Mouse (Mus musculus) liver, embryonic 15.5 days (tissue): ENCODE results near the gene Gm10663. TPM values are rescaled to one million over a fixed set of nuclear protein-coding genes. Genes with fewer than 3 reads are reported as not detected.

Experiments
- ATAC-seq: fragments of 200-750 bp; cut with Nextera tagmentation; 2 replicates; pipeline ENCODE4 v1.8.0; 2017; ENCODE audit warnings: moderate number of reproducible peaks, mild to moderate bottlenecking, moderate library complexity; ENCODE audit not compliant: insufficient read depth
- H3K27ac ChIP-seq: fragments of 300-500 bp; sonication (generic); replicated peaks from 2 replicates; pipeline ENCODE4 v1.5.1; 2015; ENCODE audit warnings: mild to moderate bottlenecking, inconsistent platforms
- H3K27me3 ChIP-seq: fragments of 300-500 bp; sonication (generic); 2 replicates; pipeline ENCODE4 v1.6.1; 2015; ENCODE audit warnings: mild to moderate bottlenecking, inconsistent platforms
- H3K36me3 ChIP-seq: fragments of 300-500 bp; sonication (generic); replicated peaks from 2 replicates; pipeline ENCODE4 v1.6.1; 2015; ENCODE audit warnings: moderate library complexity, mild to moderate bottlenecking, inconsistent platforms
- H3K4me1 ChIP-seq: fragments of 300-500 bp; sonication (generic); replicated peaks from 2 replicates; pipeline ENCODE4 v1.6.1; 2015; ENCODE audit warnings: inconsistent platforms
- H3K4me2 ChIP-seq: fragments of 300-500 bp; sonication (generic); 2 replicates; pipeline ENCODE4 v1.6.1; 2015; ENCODE audit warnings: moderate library complexity, mild to moderate bottlenecking, inconsistent platforms
- H3K4me3 ChIP-seq: fragments of 300-500 bp; sonication (generic); replicated peaks from 2 replicates; pipeline ENCODE4 v1.5.1; 2015; ENCODE audit warnings: mild to moderate bottlenecking, inconsistent platforms
- H3K9ac ChIP-seq: fragments of 300-500 bp; sonication (generic); 2 replicates; pipeline ENCODE4 v1.6.1; 2015; ENCODE audit warnings: moderate library complexity, mild to moderate bottlenecking, inconsistent platforms
- H3K9me3 ChIP-seq: fragments of 300-500 bp; sonication (generic); replicated peaks from 2 replicates; pipeline ENCODE4 v1.6.1; 2016; ENCODE audit warnings: inconsistent platforms
- WGBS: fragments of 180-500 bp; shearing (Covaris S2); methylation state at CpG from one replicate; pipeline ENCODE4 v1.1.7; 2015; ENCODE audit warnings: mixed read lengths; ENCODE audit not compliant: insufficient replicate concordance; 5-methylcytosine and 5-hydroxymethylcytosine counted together
- polyA plus RNA-seq: library from polyadenylated mRNA; unstranded; fragments of >200 nt; fragmentation: Nextera tagmentation; extraction: Ambion mirVana; gene quantifications from 2 replicates; pipeline ENCODE4 v1.2.1, GENCODE M21; 2015

The Gm10663 gene
- polyA plus RNA-seq, 1 experiment from 2014 or later = not detected

GRCm38 (mm10) chr8:65087711-65088110, 12.9 kb downstream of the Gm10663 start:
- Histone ChIP-seq H3K4me2 (no peak overlapping the region), H3K27ac (no peak overlapping the region), H3K9ac (no peak overlapping the region), H3K4me1 (no peaks in the 10 kb centered on the region), H3K4me3 (no peak overlapping the region), H3K9me3 (no peaks in the 10 kb centered on the region), H3K27me3 (no peaks in the 10 kb centered on the region), H3K36me3 (no peaks in the 10 kb centered on the region)
- ATAC-seq = no peak
- WGBS = 65% methylated on average over 8 of the region's 8 CpGs

GRCm38 (mm10) chr8:65088120-65088519, 13.3 kb downstream of the Gm10663 start:
- H3K4me2 ChIP-seq = no peak overlapping the region
- no peak overlapping the region for H3K9ac ChIP-seq
- no peak overlapping the region for H3K27ac ChIP-seq
- no peaks in the 10 kb centered on the region for H3K4me1 ChIP-seq
- no peaks in the 10 kb centered on the region for H3K9me3 ChIP-seq
- H3K4me3 ChIP-seq = no peak overlapping the region
- no peaks in the 10 kb centered on the region for H3K27me3 ChIP-seq
- ATAC-seq = no peak
- no peaks in the 10 kb centered on the region for H3K36me3 ChIP-seq
- WGBS = 74% methylated on average over 12 of the region's 12 CpGs

GRCm38 (mm10) chr8:65089781-65090180, 14.9 kb downstream of the Gm10663 start:
- H3K9ac ChIP-seq = no peak overlapping the region
- no peak overlapping the region for H3K4me2 ChIP-seq
- no peaks in the 10 kb centered on the region for H3K27me3 ChIP-seq
- ATAC-seq = no peak
- no peaks in the 10 kb centered on the region for H3K36me3 ChIP-seq
- H3K27ac ChIP-seq = no peak overlapping the region
- no peaks in the 10 kb centered on the region for H3K4me1 ChIP-seq
- H3K4me3 ChIP-seq = no peak overlapping the region
- 63% methylated on average over 7 of the region's 7 CpGs for WGBS
- H3K9me3 ChIP-seq = no peaks in the 10 kb centered on the region

GRCm38 (mm10) chr8:65097760-65098415, 23.1 kb downstream of the Gm10663 start:
- no peaks in the 10 kb centered on the region for H3K27me3 ChIP-seq
- H3K4me1 ChIP-seq = no peaks in the 10 kb centered on the region
- no peaks in the 10 kb centered on the region for H3K36me3 ChIP-seq
- no peak for ATAC-seq
- no peak overlapping the region for H3K9ac ChIP-seq
- H3K9me3 ChIP-seq = no peaks in the 10 kb centered on the region
- H3K4me2 ChIP-seq = no peak overlapping the region
- WGBS = 54% methylated on average over 7 of the region's 7 CpGs
- H3K27ac ChIP-seq = no peak overlapping the region
- no peak overlapping the region for H3K4me3 ChIP-seq

GRCm38 (mm10) chr8:65099735-65100134, 24.9 kb downstream of the Gm10663 start:
- Histone ChIP-seq H3K4me2 (no peak overlapping the region), H3K4me3 (no peak overlapping the region), H3K27me3 (no peaks in the 10 kb centered on the region), H3K4me1 (no peaks in the 10 kb centered on the region), H3K36me3 (no peaks in the 10 kb centered on the region), H3K9me3 (no peaks in the 10 kb centered on the region), H3K27ac (no peak overlapping the region), H3K9ac (no peak overlapping the region)
- no peak for ATAC-seq
- WGBS = 46% methylated on average over 3 of the region's 3 CpGs

- Histone ChIP-seq H3K9ac (no peak overlapping the region), H3K27me3 (no peaks in the 10 kb centered on the region), H3K4me3 (no peak overlapping the region), H3K4me1 (no peaks in the 10 kb centered on the region), H3K27ac (no peak overlapping the region), H3K4me2 (no peak overlapping the region), H3K9me3 (no peaks in the 10 kb centered on the region), H3K36me3 (no peaks in the 10 kb centered on the region)
- WGBS = 69% methylated on average over 7 of the region's 7 CpGs
- ATAC-seq = no peak
These were observed 28.8 kb downstream of the Gm10663 start for GRCm38 (mm10) chr8:65103632-65104031.

GRCm38 (mm10) chr8:65104041-65104440, 29.2 kb downstream of the Gm10663 start:
- WGBS = 46% methylated on average over 4 of the region's 4 CpGs
- no peak for ATAC-seq
- Histone ChIP-seq H3K4me2 (no peak overlapping the region), H3K27ac (no peak overlapping the region), H3K4me3 (no peak overlapping the region), H3K36me3 (no peaks in the 10 kb centered on the region), H3K9me3 (no peaks in the 10 kb centered on the region), H3K27me3 (no peaks in the 10 kb centered on the region), H3K4me1 (no peaks in the 10 kb centered on the region), H3K9ac (no peak overlapping the region)

- WGBS = 85% methylated on average over 25 of the region's 25 CpGs
- no peak for ATAC-seq
These were observed 33.3 kb downstream of the Gm10663 start for GRCm38 (mm10) chr8:65107936-65108718.

GRCm38 (mm10) chr8:65108936-65109335, 34.1 kb downstream of the Gm10663 start:
- no peak overlapping the region for H3K27ac ChIP-seq
- no peak overlapping the region for H3K4me2 ChIP-seq
- ATAC-seq = no peak
- no peaks in the 10 kb centered on the region for H3K36me3 ChIP-seq
- WGBS = 49% methylated on average over 6 of the region's 6 CpGs
- H3K9me3 ChIP-seq = no peaks in the 10 kb centered on the region
- H3K4me3 ChIP-seq = no peak overlapping the region
- no peaks in the 10 kb centered on the region for H3K4me1 ChIP-seq
- no peaks in the 10 kb centered on the region for H3K27me3 ChIP-seq
- no peak overlapping the region for H3K9ac ChIP-seq

More at GRCm38 (mm10) chr8:65107936-65108718, 33.3 kb downstream of the Gm10663 start:
- Histone ChIP-seq H3K4me2 (no peak overlapping the region), H3K9ac (no peak overlapping the region), H3K4me1 (no peaks in the 10 kb centered on the region), H3K9me3 (no peaks in the 10 kb centered on the region), H3K4me3 (no peak overlapping the region), H3K36me3 (no peaks in the 10 kb centered on the region), H3K27me3 (no peaks in the 10 kb centered on the region), H3K27ac (no peak overlapping the region)

GRCm38 (mm10) chr8:65110285-65110691, 35.5 kb downstream of the Gm10663 start:
- Histone ChIP-seq H3K4me2 (no peak overlapping the region), H3K4me1 (no peaks in the 10 kb centered on the region), H3K36me3 (no peaks in the 10 kb centered on the region), H3K27ac (no peak overlapping the region), H3K27me3 (no peaks in the 10 kb centered on the region), H3K4me3 (no peak overlapping the region), H3K9me3 (no peaks in the 10 kb centered on the region), H3K9ac (no peak overlapping the region)
- no peak for ATAC-seq
- WGBS = 31% methylated on average over 5 of the region's 5 CpGs

GRCm38 (mm10) chr8:65112092-65112491, 37.3 kb downstream of the Gm10663 start:
- no peak overlapping the region for H3K4me3 ChIP-seq
- ATAC-seq = no peak
- H3K9ac ChIP-seq = no peak overlapping the region
- H3K36me3 ChIP-seq = no peaks in the 10 kb centered on the region
- no peak overlapping the region for H3K4me2 ChIP-seq
- WGBS = 65% methylated on average over 6 of the region's 6 CpGs
- no peak overlapping the region for H3K27ac ChIP-seq
- no peaks in the 10 kb centered on the region for H3K27me3 ChIP-seq
- no peaks in the 10 kb centered on the region for H3K9me3 ChIP-seq
- H3K4me1 ChIP-seq = no peaks in the 10 kb centered on the region
